Mouse (Mus musculus): ENCODE results near the gene Ooep. TPM values are rescaled to one million over a fixed set of nuclear protein-coding genes. Genes with fewer than 3 reads are reported as not detected.

Gene Ooep
- total and polyA plus RNA-seq, 3 experiments: not detected

DNA sequence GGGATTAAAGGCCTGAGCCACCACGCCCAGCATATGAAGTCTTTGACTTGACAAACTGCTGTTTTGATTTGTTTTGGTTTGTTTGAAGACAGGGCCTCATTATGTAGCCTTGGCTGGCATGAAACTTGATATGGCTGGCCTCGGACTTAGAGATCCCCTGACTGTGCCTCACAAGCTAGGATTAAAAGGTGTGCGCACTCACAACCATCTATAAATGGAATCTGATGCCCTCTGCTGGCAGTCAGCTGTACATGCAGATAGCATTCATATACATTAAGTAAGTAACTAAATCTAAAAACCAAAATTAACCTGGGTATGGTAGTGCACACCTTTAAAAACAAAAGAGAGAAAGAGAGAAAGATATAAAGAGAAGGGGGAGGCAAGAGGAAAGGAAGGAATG is 7.4 kb upstream of the Ooep start:
- peaks cover 12% of the 10 kb centered on the region for H3K27me3 ChIP-seq (replicated peaks)
- TF ChIP-seq RAD21 (IDR thresholded peaks at IDR 0.05; ENCODE audit: low read depth, low read length): peak; percentile 28
- no peak for TF ChIP-seq JUND (conservative IDR thresholded peaks at IDR 0.05; ENCODE audit: low read depth, low read length)
- TF ChIP-seq USF2 (conservative IDR thresholded peaks at IDR 0.05; ENCODE audit: low read depth, low read length): no peak
- no peak for TF ChIP-seq NELFE (IDR thresholded peaks at IDR 0.05; ENCODE audit: low read depth, low read length)
- peak; percentile 23 to 60 for TF ChIP-seq CTCF (conservative IDR thresholded peaks at IDR 0.05 in 1 of 2, IDR thresholded peaks at IDR 0.05 in 1 of 2; ENCODE audit: low read depth in 2 of 2, low read length in 2 of 2)
- TF ChIP-seq SMC3 (IDR thresholded peaks at IDR 0.05; ENCODE audit: low read depth, low read length): peak; percentile 39
- dilution Hi-C loops (cut with MboI; ENCODE audit: extremely low pct_ligation_motif_present, extremely low pct_unique_long_range_greater_than_20kb, low sequenced_read_pairs) (no loop called here), in situ Hi-C loops (cut with MboI; ENCODE audit: low pct_ligation_motif_present, low pct_unique_long_range_greater_than_20kb, low sequenced_read_pairs) (no loop called here)
- no peak overlapping the region for H3K4me3 ChIP-seq (replicated peaks in 1 of 3; ENCODE audit: low read depth in 2 of 3, low read length in 2 of 3, poor library complexity in 1 of 3)
- peaks cover 3% of the 10 kb centered on the region for H3K9me3 ChIP-seq (replicated peaks; ENCODE audit: low read length)
- H3K79me2 ChIP-seq (replicated peaks; ENCODE audit: control insufficient read depth, extremely low read depth, insufficient read depth, poor library complexity, severe bottlenecking): no peaks in the 10 kb centered on the region
- H3K4me2 ChIP-seq (ENCODE audit: insufficient read depth, low read depth, poor library complexity, severe bottlenecking): no peak overlapping the region
- H3K4me1 ChIP-seq (ENCODE audit: control insufficient read depth in 1 of 2, insufficient read depth in 2 of 2): peaks cover 3 to 5% of the 10 kb centered on the region in 2 experiments; a peak in 2 of 4 replicates
- H3K9ac ChIP-seq (ENCODE audit: insufficient read depth, low read depth): no peak overlapping the region
- no peak overlapping the region for H3K27ac ChIP-seq (ENCODE audit: insufficient read depth, low read depth)
- DNase-seq (ENCODE audit: extremely low read depth): peak; percentile 10
- H3K36me3 ChIP-seq (replicated peaks in 1 of 2; ENCODE audit: control insufficient read depth in 1 of 2, insufficient read depth in 1 of 2, low read length in 1 of 2): no peaks in the 10 kb centered on the region

DNA sequence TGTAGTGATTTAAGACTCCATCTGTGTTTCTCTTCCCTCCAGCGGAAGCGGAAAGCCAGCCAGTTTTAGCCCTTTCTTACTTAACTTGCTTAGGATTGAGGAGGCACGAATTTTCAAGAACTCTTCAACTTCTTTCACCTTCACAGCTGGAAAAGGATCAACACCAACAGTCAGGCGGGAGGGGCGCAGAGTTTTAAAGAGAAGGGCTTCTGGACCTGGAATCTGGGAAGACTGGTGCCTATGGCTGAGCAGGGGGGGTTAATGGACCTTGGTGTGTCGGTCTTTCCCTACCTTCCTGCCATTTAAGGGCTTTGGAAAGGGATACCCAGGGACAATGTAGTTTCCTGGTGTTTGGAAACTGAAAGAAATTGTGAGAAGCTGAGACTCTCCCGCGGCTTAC is 979 bp downstream of the Ooep start:
- dilution Hi-C loops (cut with MboI; ENCODE audit: extremely low pct_ligation_motif_present, extremely low pct_unique_long_range_greater_than_20kb, low sequenced_read_pairs) (no loop called here), in situ Hi-C loops (cut with MboI; ENCODE audit: low pct_ligation_motif_present, low pct_unique_long_range_greater_than_20kb, low sequenced_read_pairs) (no loop called here)
- no peak overlapping the region for H3K9ac ChIP-seq (ENCODE audit: insufficient read depth, low read depth)
- H3K27me3 ChIP-seq (replicated peaks): peaks cover 46% of the 10 kb centered on the region
- H3K9me3 ChIP-seq (replicated peaks; ENCODE audit: low read length): no peaks in the 10 kb centered on the region
- H3K27ac ChIP-seq (ENCODE audit: insufficient read depth, low read depth): no peak overlapping the region
- no peak overlapping the region for H3K4me3 ChIP-seq (replicated peaks in 1 of 3; ENCODE audit: low read depth in 2 of 3, low read length in 2 of 3, poor library complexity in 1 of 3)
- TF ChIP-seq ZKSCAN1 (IDR thresholded peaks at IDR 0.05; ENCODE audit: borderline replicate concordance, low read depth, low read length) (no peak), USF1 (IDR thresholded peaks at IDR 0.05; ENCODE audit: low read depth, low read length) (no peak), CHD2 (IDR thresholded peaks at IDR 0.05; ENCODE audit: low read length) (no peak), MAZ (IDR thresholded peaks at IDR 0.05; ENCODE audit: low read depth, low read length) (no peak), EP300 (IDR thresholded peaks at IDR 0.05; ENCODE audit: low read length) (no peak), RAD21 (IDR thresholded peaks at IDR 0.05; ENCODE audit: low read depth, low read length) (no peak)
- no peak overlapping the region for H3K4me2 ChIP-seq (ENCODE audit: insufficient read depth, low read depth, poor library complexity, severe bottlenecking)
- H3K36me3 ChIP-seq (replicated peaks in 1 of 2; ENCODE audit: control insufficient read depth in 1 of 2, insufficient read depth in 1 of 2, low read length in 1 of 2): no peaks in the 10 kb centered on the region
- no peaks in the 10 kb centered on the region for H3K79me2 ChIP-seq (replicated peaks; ENCODE audit: control insufficient read depth, extremely low read depth, insufficient read depth, poor library complexity, severe bottlenecking)
- DNase-seq (ENCODE audit: extremely low read depth): no peak
- H3K4me1 ChIP-seq (ENCODE audit: control insufficient read depth in 1 of 2, insufficient read depth in 2 of 2): no peaks in the 10 kb centered on the region

GRCm38 (mm10) chr9:78375486-78375885 is 3.0 kb downstream of the Ooep start:
- Histone ChIP-seq H3K27ac (ENCODE audit: insufficient read depth, low read depth) (no peak overlapping the region), H3K36me3 (replicated peaks in 1 of 2; ENCODE audit: control insufficient read depth in 1 of 2, insufficient read depth in 1 of 2, low read length in 1 of 2) (no peaks in the 10 kb centered on the region), H3K4me2 (ENCODE audit: insufficient read depth, low read depth, poor library complexity, severe bottlenecking) (no peak overlapping the region), H3K4me3 (replicated peaks in 1 of 3; ENCODE audit: low read depth in 2 of 3, low read length in 2 of 3, poor library complexity in 1 of 3) (no peak overlapping the region), H3K79me2 (replicated peaks; ENCODE audit: control insufficient read depth, extremely low read depth, insufficient read depth, poor library complexity, severe bottlenecking) (no peaks in the 10 kb centered on the region), H3K9ac (ENCODE audit: insufficient read depth, low read depth) (no peak overlapping the region), H3K9me3 (replicated peaks; ENCODE audit: low read length) (no peaks in the 10 kb centered on the region), H3K27me3 (replicated peaks) (peaks cover 49% of the 10 kb centered on the region), H3K4me1 (ENCODE audit: control insufficient read depth in 1 of 2, insufficient read depth in 2 of 2) (no peaks in the 10 kb centered on the region)
- in situ Hi-C loops (cut with MboI; ENCODE audit: low pct_ligation_motif_present, low pct_unique_long_range_greater_than_20kb, low sequenced_read_pairs) (no loop called here), dilution Hi-C loops (cut with MboI; ENCODE audit: extremely low pct_ligation_motif_present, extremely low pct_unique_long_range_greater_than_20kb, low sequenced_read_pairs) (no loop called here)
- DNase-seq (ENCODE audit: extremely low read depth): no peak
- TF ChIP-seq JUN (IDR thresholded peaks at IDR 0.05; ENCODE audit: insufficient read depth, low read depth, low read length) (no peak), MAX (IDR thresholded peaks at IDR 0.05; ENCODE audit: low read length) (no peak), USF1 (IDR thresholded peaks at IDR 0.05; ENCODE audit: low read depth, low read length) (no peak), TCF12 (IDR thresholded peaks at IDR 0.05; ENCODE audit: low read depth, low read length) (no peak), PAX5 (IDR thresholded peaks at IDR 0.05; ENCODE audit: low read length) (no peak)

Measured in CH12.LX (cell line).